Mouse (Mus musculus) stomach, postnatal 0 days (tissue): ENCODE measurements around the gene Ric1. TPM values are rescaled to one million over a fixed set of nuclear protein-coding genes. Genes with fewer than 3 reads are reported as not detected.
A peak's percentile ranks its signal among the peaks of the same experiment; 100 is the strongest.

Experiments used
- ATAC-seq: fragments of 200-750 bp; cut with Nextera tagmentation; 2 replicates; pipeline ENCODE4 v1.8.0; 2017; ENCODE audit not compliant: low FRiP score, low TSS enrichment
- DNase-seq: peaks from one replicate; pipeline ENCODE4 v3.0.0-alpha.2; 2016; ENCODE audit warnings: low spot score
- H3K27ac ChIP-seq: fragments of 300-500 bp; sonication (generic); replicated peaks from 2 replicates; pipeline ENCODE4 v1.5.1; 2014; ENCODE audit warnings: mild to moderate bottlenecking, control low read depth
- H3K27me3 ChIP-seq: fragments of 300-500 bp; sonication (generic); 2 replicates; pipeline ENCODE4 v1.6.1; 2014; ENCODE audit warnings: low read length; ENCODE audit not compliant: control insufficient read depth, insufficient read depth
- H3K36me3 ChIP-seq: fragments of 300-500 bp; sonication (generic); 2 replicates; pipeline ENCODE4 v1.6.1; 2014; ENCODE audit warnings: low read length, mixed read lengths; ENCODE audit not compliant: control insufficient read depth, insufficient read depth
- H3K4me1 ChIP-seq: fragments of 300-500 bp; sonication (generic); replicated peaks from 2 replicates; pipeline ENCODE4 v1.6.1; 2014; ENCODE audit warnings: antibody characterized with exemption; ENCODE audit not compliant: control insufficient read depth, insufficient read depth
- H3K4me2 ChIP-seq: fragments of 300-500 bp; sonication (generic); replicated peaks from 2 replicates; pipeline ENCODE4 v1.6.1; 2014; ENCODE audit warnings: low read depth, mild to moderate bottlenecking, control low read depth, moderate library complexity
- H3K4me3 ChIP-seq: fragments of 300-500 bp; sonication (generic); 2 replicates; pipeline ENCODE4 v1.5.1; 2014; ENCODE audit warnings: low read depth, low read length, control low read depth
- H3K9ac ChIP-seq: fragments of 300-500 bp; sonication (generic); 2 replicates; pipeline ENCODE4 v1.6.1; 2014; ENCODE audit warnings: mild to moderate bottlenecking, low read length, control low read depth, mixed read lengths
- H3K9me3 ChIP-seq: fragments of 300-500 bp; sonication (generic); 2 replicates; pipeline ENCODE4 v1.6.1; 2016; ENCODE audit warnings: low read length; ENCODE audit not compliant: control insufficient read depth
- CTCF ChIP-seq: IDR thresholded peaks from 2 replicates; pipeline ENCODE4 v1.5.1; 2016; ENCODE audit warnings: antibody characterized with exemption, low read depth, mild to moderate bottlenecking, moderate library complexity
- EP300 ChIP-seq: optimal IDR thresholded peaks from 2 replicates; pipeline ENCODE3; 2016; ENCODE audit warnings: antibody characterized with exemption
- WGBS: fragments of 180-500 bp; shearing (Covaris S2); extraction: QIAGEN DNeasy Blood & Tissue Kit; methylation state at CpG from one replicate; pipeline ENCODE4 v1.1.7; 2014; 5-methylcytosine and 5-hydroxymethylcytosine counted together
- polyA plus RNA-seq: library from polyadenylated mRNA; unstranded; fragments of >200 nt; fragmentation: Nextera tagmentation; extraction: Ambion mirVana; gene quantifications from 2 replicates; pipeline ENCODE4 v1.2.1, GENCODE M21; 2015

Gene Ric1
- polyA plus RNA-seq, 1 experiment from 2014 or later: 7.6 TPM

DNA sequence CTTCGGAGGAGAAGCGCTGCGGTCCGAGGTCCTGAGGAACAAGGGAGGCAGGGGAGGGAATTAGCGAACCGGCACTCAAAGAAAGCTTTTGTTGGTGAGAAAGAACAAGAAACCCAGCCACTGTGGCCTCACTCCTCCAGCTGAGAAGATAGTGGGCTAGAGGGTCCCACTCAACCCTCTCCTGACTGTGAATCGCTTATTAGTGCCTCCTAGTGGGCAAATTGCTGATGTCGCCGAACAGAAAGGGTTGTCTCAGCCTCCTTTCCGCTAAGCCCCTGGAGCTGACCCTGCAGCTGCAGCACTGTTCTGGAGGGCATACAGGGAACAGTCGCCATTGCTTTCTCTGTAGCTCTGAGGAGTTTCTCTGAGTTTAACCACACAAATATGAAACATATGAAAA, 21.0 kb upstream of the Ric1 start:
- peak; percentile 32; the same call in 1 of the 2 replicates for ATAC-seq
- Histone ChIP-seq H3K27ac (no peak overlapping the region), H3K9me3 (no peaks in the 10 kb centered on the region), H3K4me1 (no peaks in the 10 kb centered on the region), H3K9ac (peak overlapping the region; percentile 38; the same call in 1 of the 2 replicates), H3K4me2 (peak overlapping the region; percentile 50), H3K4me3 (peak overlapping the region; percentile 33), H3K27me3 (no peaks in the 10 kb centered on the region), H3K36me3 (no peaks in the 10 kb centered on the region)
- peak; percentile 23 for DNase-seq
- 51% methylated on average over 11 of the region's 11 CpGs for WGBS
- TF ChIP-seq EP300 (no peak), CTCF (peak; percentile 63)

DNA sequence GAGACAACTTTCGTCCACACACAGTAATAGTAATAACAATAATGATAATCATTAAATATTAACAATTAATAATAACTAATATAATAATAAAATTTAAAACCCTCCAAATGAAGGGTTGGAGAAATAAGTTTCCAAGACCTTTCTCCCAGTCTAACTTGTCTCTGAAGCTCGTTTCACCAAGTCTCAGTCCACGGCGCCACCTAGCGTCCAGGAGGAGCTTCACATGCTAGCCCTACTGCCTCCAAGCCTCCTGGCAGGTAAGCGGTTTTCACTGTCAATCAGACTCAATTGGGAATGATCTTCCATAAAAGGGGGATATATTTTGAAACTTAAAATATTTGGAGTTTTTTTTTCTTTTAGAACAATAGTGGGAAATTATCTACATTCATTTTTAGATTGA, 20.6 kb upstream of the Ric1 start:
- Histone ChIP-seq H3K4me2 (peak overlapping the region; percentile 50), H3K9me3 (no peaks in the 10 kb centered on the region), H3K4me3 (peak overlapping the region; percentile 33), H3K9ac (no peak overlapping the region), H3K4me1 (no peaks in the 10 kb centered on the region), H3K27ac (no peak overlapping the region), H3K27me3 (no peaks in the 10 kb centered on the region), H3K36me3 (no peaks in the 10 kb centered on the region)
- ATAC-seq (peak; percentile 60; the same call in 1 of the 2 replicates), DNase-seq (peak; percentile 87)
- no peak for TF ChIP-seq EP300
- peak; percentile 87 for TF ChIP-seq CTCF
- WGBS: 11% methylated on average over 6 of the region's 6 CpGs

DNA sequence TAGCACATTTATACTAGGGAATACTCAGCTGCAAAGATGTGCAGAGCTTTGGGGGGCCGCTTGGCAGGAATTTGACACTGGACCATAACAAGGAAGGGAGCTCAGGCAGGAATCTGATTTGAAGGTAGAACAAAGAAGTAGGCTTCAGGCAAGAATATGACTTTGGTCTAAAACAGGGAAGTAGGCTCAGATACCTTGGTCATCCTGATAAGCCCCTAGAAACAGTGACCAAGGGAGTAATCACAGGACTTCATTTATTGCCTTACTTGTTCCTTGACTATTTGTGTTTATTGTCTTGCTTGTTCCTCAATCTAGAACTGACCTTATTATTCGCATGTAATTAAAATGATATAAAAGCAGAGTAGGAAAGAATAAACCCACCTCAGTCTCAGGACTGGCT, 18.0 kb upstream of the Ric1 start:
- DNase-seq: no peak
- no peak overlapping the region for H3K4me3 ChIP-seq
- no peak overlapping the region for H3K9ac ChIP-seq
- TF ChIP-seq EP300 (no peak), CTCF (no peak)
- ATAC-seq: no peak
- no peaks in the 10 kb centered on the region for H3K27me3 ChIP-seq
- H3K36me3 ChIP-seq: no peaks in the 10 kb centered on the region
- H3K4me1 ChIP-seq: no peaks in the 10 kb centered on the region
- no peak overlapping the region for H3K4me2 ChIP-seq
- no peaks in the 10 kb centered on the region for H3K9me3 ChIP-seq
- WGBS: 85% methylated on average over 2 of the region's 2 CpGs
- H3K27ac ChIP-seq: no peak overlapping the region

DNA sequence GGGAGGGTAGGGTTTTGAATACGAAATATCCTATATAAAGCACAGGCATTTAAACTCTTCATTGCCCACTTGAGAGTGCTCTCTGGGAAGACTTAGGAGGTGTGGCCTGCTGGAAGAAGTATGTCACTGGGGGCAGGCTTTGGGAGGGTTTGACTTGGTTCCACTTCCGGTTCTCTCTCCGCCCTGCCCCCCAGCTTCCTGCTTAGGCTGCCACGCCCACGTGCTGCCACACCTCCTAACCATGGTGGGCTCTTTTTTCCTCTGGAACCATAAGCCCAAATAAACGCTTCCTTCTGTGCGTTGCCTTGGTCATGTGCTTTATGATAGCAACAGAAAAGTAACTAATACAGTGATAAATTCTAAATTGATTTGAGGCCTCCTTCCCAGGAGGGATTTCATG, 16.5 kb upstream of the Ric1 start:
- H3K4me2 ChIP-seq: no peak overlapping the region
- H3K36me3 ChIP-seq: no peaks in the 10 kb centered on the region
- H3K27me3 ChIP-seq: no peaks in the 10 kb centered on the region
- no peak overlapping the region for H3K4me3 ChIP-seq
- TF ChIP-seq EP300 (no peak), CTCF (no peak)
- H3K9ac ChIP-seq: no peak overlapping the region
- ATAC-seq (no peak), DNase-seq (no peak)
- 74% methylated on average over 7 of the region's 7 CpGs for WGBS
- H3K27ac ChIP-seq: no peak overlapping the region
- no peaks in the 10 kb centered on the region for H3K4me1 ChIP-seq
- H3K9me3 ChIP-seq: no peaks in the 10 kb centered on the region

- no peaks in the 10 kb centered on the region for H3K9me3 ChIP-seq
- no peak overlapping the region for H3K27ac ChIP-seq
- no peaks in the 10 kb centered on the region for H3K27me3 ChIP-seq
- ATAC-seq (no peak), DNase-seq (no peak)
- no peak for TF ChIP-seq CTCF
- TF ChIP-seq EP300: no peak
- H3K4me3 ChIP-seq: no peak overlapping the region
- 70% methylated on average over 7 of the region's 7 CpGs for WGBS
- H3K36me3 ChIP-seq: no peaks in the 10 kb centered on the region
- no peak overlapping the region for H3K4me2 ChIP-seq
- no peaks in the 10 kb centered on the region for H3K4me1 ChIP-seq
- H3K9ac ChIP-seq: no peak overlapping the region
These were observed 13.9 kb upstream of the Ric1 start for GRCm38 (mm10) chr19:29508208-29508607.

GRCm38 (mm10) chr19:29509857-29510256, 12.2 kb upstream of the Ric1 start:
- no peak for TF ChIP-seq EP300
- no peak for TF ChIP-seq CTCF
- Histone ChIP-seq H3K9me3 (no peaks in the 10 kb centered on the region), H3K4me2 (no peak overlapping the region), H3K27ac (no peak overlapping the region), H3K4me3 (no peak overlapping the region), H3K4me1 (no peaks in the 10 kb centered on the region), H3K9ac (no peak overlapping the region), H3K27me3 (no peaks in the 10 kb centered on the region), H3K36me3 (no peaks in the 10 kb centered on the region)
- DNase-seq (no peak), ATAC-seq (no peak)
- 84% methylated on average over 7 of the region's 7 CpGs for WGBS
